Mouse (Mus musculus): Measurements from ENCODE around the gene Fstl3.
A peak's percentile ranks its signal among the peaks of the same experiment; 100 is the strongest.

DNA sequence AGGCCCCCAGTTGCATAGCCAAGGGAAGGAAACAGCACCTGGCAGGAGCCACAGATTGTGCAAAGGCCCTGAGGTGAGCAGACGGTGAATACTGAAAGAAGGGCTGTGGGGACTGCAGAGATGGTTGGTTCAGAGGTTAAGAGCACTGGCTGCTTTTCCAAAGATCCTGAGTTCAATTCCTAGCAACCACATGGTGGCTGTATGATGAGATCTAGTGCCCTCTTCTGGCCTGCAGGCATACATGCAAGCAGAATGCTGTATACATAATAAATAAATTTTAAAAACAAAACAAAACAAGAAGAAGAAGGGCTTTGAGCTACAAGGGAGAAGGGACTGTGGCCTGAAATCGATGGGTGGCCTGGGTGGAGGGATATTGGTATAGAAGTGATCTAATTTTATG, 40.0 kb downstream of the Fstl3 start:
- TF ChIP-seq CTCF (IDR thresholded peaks at IDR 0.05; ENCODE audit: low read depth), result peak; percentile 42
- TF ChIP-seq EP300 (IDR thresholded peaks at IDR 0.05; ENCODE audit: low read depth), result no peak

Measured in heart, postnatal 0 days (tissue).